Mouse (Mus musculus) neural tube, embryonic 10.5 days (tissue): ENCODE data around the gene Prph.
"Not testable (repeated sequence)": the region's sequence is repeated elsewhere in the genome, so short reads cannot be mapped to it uniquely, and the experiment has no call there.

Experiments
- DNase-seq: peaks from one replicate; pipeline ENCODE4 v3.0.0-alpha.2; 2017; ENCODE audit warnings: low spot score; ENCODE audit errors: extremely low spot score

Gene Prph

GRCm38 (mm10) chr15:99032726-99033250 is 22.2 kb upstream of the Prph start:
- no peak for DNase-seq

GRCm38 (mm10) chr15:99033498-99034270 is 21.3 kb upstream of the Prph start:
- no peak for DNase-seq

- no peak for DNase-seq
Measured at GRCm38 (mm10) chr15:99035431-99035830, 19.5 kb upstream of the Prph start.

GRCm38 (mm10) chr15:99036249-99036905 is 18.6 kb upstream of the Prph start:
- no peak for DNase-seq

GRCm38 (mm10) chr15:99038025-99038424 is 16.9 kb upstream of the Prph start:
- DNase-seq = no peak

GRCm38 (mm10) chr15:99038797-99039196 is 16.2 kb upstream of the Prph start:
- no peak for DNase-seq

- no peak for DNase-seq
Measured at GRCm38 (mm10) chr15:99039306-99039705, 15.7 kb upstream of the Prph start.

- DNase-seq = no peak
Measured at GRCm38 (mm10) chr15:99039996-99040919, 14.7 kb upstream of the Prph start.

- no peak for DNase-seq
Measured at GRCm38 (mm10) chr15:99040920-99041856, 13.8 kb upstream of the Prph start.

GRCm38 (mm10) chr15:99042334-99042733 is 12.6 kb upstream of the Prph start:
- DNase-seq = no peak

- DNase-seq = no peak
Measured at GRCm38 (mm10) chr15:99044854-99045253, 10.1 kb upstream of the Prph start.

GRCm38 (mm10) chr15:99045734-99046133 is 9.2 kb upstream of the Prph start:
- not testable (repeated sequence) for DNase-seq

- peak; percentile 54 for DNase-seq
Measured at GRCm38 (mm10) chr15:99049473-99050253, 5.3 kb upstream of the Prph start.

- DNase-seq = no peak
Measured at GRCm38 (mm10) chr15:99053373-99053772, 1.6 kb upstream of the Prph start.

GRCm38 (mm10) chr15:99055511-99055961 is 562 bp downstream of the Prph start:
- DNase-seq = peak; percentile 71

- peak; percentile 56 for DNase-seq
Measured at GRCm38 (mm10) chr15:99056332-99056731, 1.4 kb downstream of the Prph start.

- DNase-seq = no peak
Measured at GRCm38 (mm10) chr15:99065557-99066165, 10.7 kb downstream of the Prph start.

GRCm38 (mm10) chr15:99071988-99072387 is 17.0 kb downstream of the Prph start:
- DNase-seq = no peak

GRCm38 (mm10) chr15:99074019-99074599 is 19.1 kb downstream of the Prph start, which contains the start of gene Troap:
Gene Troap (plus strand): TSS chr15:99074575.
- DNase-seq = no peak
